Mouse (Mus musculus): ENCODE measurements at regions not wholly inside any gene's neighbourhood (a gene's known extent, or its start where the extent isn't known, plus 50 kb on each side); places are given as distances from the start of the nearest gene placed in this dataset.

- Histone ChIP-seq H3K36me3 (no peaks in the 10 kb centered on the region), H3K27me3 (0 out of 2 replicates have a peak, but pooled peaks cover 5% of the 10 kb centered on the region), H3K4me2 (no peak overlapping the region), H3K9ac (no peak overlapping the region), H3K4me3 (no peak overlapping the region), H3K27ac (no peak overlapping the region), H3K4me1 (no peaks in the 10 kb centered on the region), H3K9me3 (no peaks in the 10 kb centered on the region)
- no peak for ATAC-seq (ENCODE audit: insufficient number of reproducible peaks, low FRiP score, low TSS enrichment, low read depth)
- WGBS = 17% methylated on average over 8 of the region's 8 CpGs
These were observed 80.8 kb upstream of the Arrdc4 start for GRCm38 (mm10) chr7:68829861-68830260.

- Histone ChIP-seq H3K27ac (no peak overlapping the region), H3K4me1 (no peaks in the 10 kb centered on the region), H3K27me3 (no peaks in the 10 kb centered on the region), H3K36me3 (no peaks in the 10 kb centered on the region), H3K9ac (no peak overlapping the region), H3K4me3 (no peak overlapping the region), H3K4me2 (no peak overlapping the region), H3K9me3 (no peaks in the 10 kb centered on the region)
- no peak for ATAC-seq (ENCODE audit: insufficient number of reproducible peaks, low FRiP score, low TSS enrichment, low read depth)
- 69% methylated on average over 2 of the region's 2 CpGs for WGBS
These were observed 75.4 kb upstream of the Arrdc4 start for GRCm38 (mm10) chr7:68824399-68824798.

- WGBS = 81% methylated on average over 2 of the region's 2 CpGs
- Histone ChIP-seq H3K27ac (no peak overlapping the region), H3K36me3 (no peaks in the 10 kb centered on the region), H3K4me1 (no peaks in the 10 kb centered on the region), H3K9me3 (no peaks in the 10 kb centered on the region), H3K27me3 (no peaks in the 10 kb centered on the region), H3K9ac (no peak overlapping the region), H3K4me3 (no peak overlapping the region), H3K4me2 (no peak overlapping the region)
- no peak for ATAC-seq (ENCODE audit: insufficient number of reproducible peaks, low FRiP score, low TSS enrichment, low read depth)
These were observed 74.6 kb upstream of the Arrdc4 start for GRCm38 (mm10) chr7:68823646-68824045.

- Histone ChIP-seq H3K9ac (no peak overlapping the region), H3K4me1 (no peaks in the 10 kb centered on the region), H3K36me3 (no peaks in the 10 kb centered on the region), H3K9me3 (no peaks in the 10 kb centered on the region), H3K27me3 (no peaks in the 10 kb centered on the region), H3K4me2 (no peak overlapping the region), H3K4me3 (no peak overlapping the region), H3K27ac (no peak overlapping the region)
- 3% methylated on average over 7 of the region's 7 CpGs for WGBS
- no peak for ATAC-seq (ENCODE audit: insufficient number of reproducible peaks, low FRiP score, low TSS enrichment, low read depth)
These were observed 74.1 kb upstream of the Arrdc4 start for GRCm38 (mm10) chr7:68823189-68823588.

GRCm38 (mm10) chr7:68814823-68815666, 66.0 kb upstream of the Arrdc4 start:
- H3K36me3 ChIP-seq = no peaks in the 10 kb centered on the region
- H3K4me1 ChIP-seq = no peaks in the 10 kb centered on the region
- H3K4me2 ChIP-seq = no peak overlapping the region
- H3K4me3 ChIP-seq = no peak overlapping the region
- no peak overlapping the region for H3K9ac ChIP-seq
- WGBS = 71% methylated on average over 15 of the region's 15 CpGs
- ATAC-seq (ENCODE audit: insufficient number of reproducible peaks, low FRiP score, low TSS enrichment, low read depth) = no peak
- no peaks in the 10 kb centered on the region for H3K9me3 ChIP-seq
- H3K27me3 ChIP-seq = no peaks in the 10 kb centered on the region
- no peak overlapping the region for H3K27ac ChIP-seq

- Histone ChIP-seq H3K36me3 (no peaks in the 10 kb centered on the region), H3K9me3 (no peaks in the 10 kb centered on the region), H3K27ac (no peak overlapping the region), H3K4me2 (no peak overlapping the region), H3K4me3 (no peak overlapping the region), H3K4me1 (no peaks in the 10 kb centered on the region), H3K27me3 (no peaks in the 10 kb centered on the region), H3K9ac (no peak overlapping the region)
- ATAC-seq (ENCODE audit: insufficient number of reproducible peaks, low FRiP score, low TSS enrichment, low read depth) = no peak
- 22% methylated on average over 8 of the region's 8 CpGs for WGBS
These were observed 60.7 kb upstream of the Arrdc4 start for GRCm38 (mm10) chr7:68809782-68810181.

Measured in limb, embryonic 15.5 days (tissue).